Mouse (Mus musculus) neural tube, embryonic 14.5 days (tissue): ENCODE results near the gene Enox1. TPM values are rescaled to one million over a fixed set of nuclear protein-coding genes. Genes with fewer than 3 reads are reported as not detected.

Source experiments
- ATAC-seq: fragments of 200-750 bp; cut with Nextera tagmentation; 2 replicates; pipeline ENCODE4 v1.8.0; 2017; ENCODE audit warnings: low read depth, mild to moderate bottlenecking, moderate TSS enrichment, moderate library complexity
- H3K27ac ChIP-seq: fragments of 300-500 bp; sonication (generic); 2 replicates; pipeline ENCODE4 v1.5.1; 2014; ENCODE audit warnings: low read depth, mild to moderate bottlenecking, control low read depth, low read length, moderate library complexity, mixed read lengths
- H3K27me3 ChIP-seq: fragments of 300-500 bp; sonication (generic); 2 replicates; pipeline ENCODE4 v1.6.1; 2014; ENCODE audit warnings: low read length; ENCODE audit not compliant: control insufficient read depth, insufficient read depth
- H3K36me3 ChIP-seq: fragments of 300-500 bp; sonication (generic); 2 replicates; pipeline ENCODE4 v1.6.1; 2014; ENCODE audit warnings: low read length, mixed read lengths; ENCODE audit not compliant: control insufficient read depth, insufficient read depth
- H3K4me1 ChIP-seq: fragments of 300-500 bp; sonication (generic); 2 replicates; pipeline ENCODE4 v1.6.1; 2014; ENCODE audit warnings: low read length; ENCODE audit not compliant: control insufficient read depth, insufficient read depth
- H3K4me2 ChIP-seq: fragments of 300-500 bp; sonication (generic); 2 replicates; pipeline ENCODE4 v1.6.1; 2014; ENCODE audit warnings: mild to moderate bottlenecking, low read depth, low read length, control low read depth
- H3K4me3 ChIP-seq: fragments of 300-500 bp; sonication (generic); 2 replicates; pipeline ENCODE4 v1.5.1; 2014; ENCODE audit warnings: low read depth, low read length, control low read depth, mixed read lengths
- H3K9ac ChIP-seq: fragments of 300-500 bp; sonication (generic); replicated peaks from 2 replicates; pipeline ENCODE4 v1.6.1; 2014; ENCODE audit warnings: low read depth, mild to moderate bottlenecking, control low read depth, low read length, mixed read lengths
- H3K9me3 ChIP-seq: fragments of 300-500 bp; sonication (generic); 2 replicates; pipeline ENCODE4 v1.6.1; 2016; ENCODE audit warnings: low read length; ENCODE audit not compliant: control insufficient read depth
- WGBS: fragments of 180-500 bp; shearing (Covaris S2); extraction: QIAGEN DNeasy Blood & Tissue Kit; methylation state at CpG from one replicate; pipeline ENCODE4 v1.1.7; 2014; 5-methylcytosine and 5-hydroxymethylcytosine counted together
- polyA plus RNA-seq: library from polyadenylated mRNA; unstranded; fragments of >200 nt; fragmentation: Nextera tagmentation; extraction: Ambion mirVana; gene quantifications from 2 replicates; pipeline ENCODE4 v1.2.1, GENCODE M21; 2014

The Enox1 gene
- polyA plus RNA-seq, 1 experiment from 2014 or later: 36.2 TPM

DNA sequence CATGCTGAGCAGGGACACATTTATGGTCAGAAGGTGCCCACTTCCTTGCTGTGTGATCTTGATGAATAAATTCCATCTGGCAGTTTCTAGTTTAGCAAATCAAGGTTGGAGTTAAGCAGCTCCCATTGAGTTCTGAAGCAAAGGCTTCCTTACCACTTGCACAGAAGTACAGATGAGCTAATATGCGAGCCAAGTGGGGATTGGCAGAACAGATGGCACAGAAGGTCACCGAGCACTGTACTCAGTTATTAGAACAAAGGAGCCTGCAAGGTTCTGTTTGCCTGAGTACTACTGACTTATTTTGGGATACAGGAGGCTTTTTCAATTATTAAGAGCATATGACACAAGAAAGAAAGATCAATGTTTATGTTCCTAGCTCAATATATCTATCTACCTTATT is 100.4 kb downstream of the Enox1 start:
- H3K36me3 ChIP-seq: no peaks in the 10 kb centered on the region
- H3K27ac ChIP-seq: no peak overlapping the region
- H3K4me1 ChIP-seq: no peaks in the 10 kb centered on the region
- ATAC-seq: no peak
- H3K27me3 ChIP-seq: no peaks in the 10 kb centered on the region
- H3K4me2 ChIP-seq: no peak overlapping the region
- 40% methylated on average over 2 of the region's 2 CpGs for WGBS
- no peak overlapping the region for H3K9ac ChIP-seq
- no peaks in the 10 kb centered on the region for H3K9me3 ChIP-seq
- no peak overlapping the region for H3K4me3 ChIP-seq

DNA sequence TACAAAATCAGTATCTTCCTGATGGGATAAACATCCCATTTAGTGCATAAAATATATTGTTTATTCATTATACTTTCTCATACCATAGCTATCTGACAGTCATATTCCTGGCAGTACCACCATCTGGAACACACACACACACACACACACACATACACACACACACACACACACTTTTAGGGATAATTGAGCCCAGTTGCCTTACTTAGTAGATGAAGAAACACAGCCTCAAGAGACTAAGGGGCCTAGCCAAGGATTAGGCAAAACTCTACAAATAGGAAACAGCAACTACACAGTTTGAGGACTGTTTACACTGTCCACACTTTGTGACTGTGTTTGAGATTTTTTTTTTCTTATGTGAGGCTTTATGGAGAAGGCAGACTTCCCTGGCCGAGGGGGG is 100.9 kb downstream of the Enox1 start:
- Histone ChIP-seq H3K9ac (no peak overlapping the region), H3K9me3 (no peaks in the 10 kb centered on the region), H3K4me2 (no peak overlapping the region), H3K4me1 (no peaks in the 10 kb centered on the region), H3K36me3 (no peaks in the 10 kb centered on the region), H3K4me3 (no peak overlapping the region), H3K27ac (no peak overlapping the region), H3K27me3 (no peaks in the 10 kb centered on the region)
- 82% methylated on average over 1 of the region's 1 CpGs for WGBS
- no peak for ATAC-seq

DNA sequence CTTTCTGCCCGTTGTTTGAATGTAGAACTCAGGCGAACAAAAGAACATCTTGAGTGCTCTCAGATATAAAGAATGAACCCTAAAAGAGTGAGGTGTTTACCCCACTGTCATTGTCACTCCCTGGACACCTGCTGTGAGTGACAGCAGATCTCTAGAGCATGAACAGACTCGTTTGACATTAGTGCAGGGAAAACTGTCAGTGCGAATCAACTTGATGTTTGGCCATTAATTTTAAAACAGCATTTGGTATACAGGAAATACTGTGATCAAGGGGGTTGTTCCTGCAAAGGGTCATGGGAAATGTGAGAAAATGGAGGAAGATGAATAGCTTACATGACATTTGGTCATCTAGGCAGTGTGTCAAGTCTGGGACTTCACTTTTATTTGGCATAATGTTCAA is 101.6 kb downstream of the Enox1 start:
- Histone ChIP-seq H3K4me3 (no peak overlapping the region), H3K4me2 (no peak overlapping the region), H3K9me3 (no peaks in the 10 kb centered on the region), H3K4me1 (no peaks in the 10 kb centered on the region), H3K36me3 (no peaks in the 10 kb centered on the region), H3K9ac (no peak overlapping the region), H3K27ac (no peak overlapping the region), H3K27me3 (no peaks in the 10 kb centered on the region)
- 51% methylated on average over 4 of the region's 4 CpGs for WGBS
- ATAC-seq: no peak

DNA sequence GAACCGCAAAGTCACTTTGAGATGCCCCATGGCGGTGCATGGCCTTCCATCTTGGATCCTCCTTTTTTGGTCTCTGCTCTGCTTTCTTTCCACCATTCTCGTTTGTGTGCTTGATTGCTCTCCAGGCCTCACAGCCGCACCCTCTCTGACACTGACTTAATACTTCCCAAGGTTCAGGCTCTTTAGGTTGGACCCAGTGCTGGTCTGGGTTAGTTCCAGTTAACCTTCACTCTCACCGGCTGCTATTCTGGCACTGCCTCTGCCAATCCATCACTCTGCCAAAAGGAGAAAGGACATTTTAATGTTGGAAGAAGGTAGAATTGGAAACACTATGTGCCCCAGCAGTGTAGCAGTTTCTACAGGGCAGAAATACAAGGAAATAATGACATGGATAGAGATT is 103.1 kb downstream of the Enox1 start:
- H3K36me3 ChIP-seq: no peaks in the 10 kb centered on the region
- no peak overlapping the region for H3K27ac ChIP-seq
- H3K9ac ChIP-seq: no peak overlapping the region
- 89% methylated on average over 5 of the region's 5 CpGs for WGBS
- H3K4me3 ChIP-seq: no peak overlapping the region
- H3K4me2 ChIP-seq: no peak overlapping the region
- no peaks in the 10 kb centered on the region for H3K27me3 ChIP-seq
- no peaks in the 10 kb centered on the region for H3K9me3 ChIP-seq
- ATAC-seq: no peak
- H3K4me1 ChIP-seq: no peaks in the 10 kb centered on the region

DNA sequence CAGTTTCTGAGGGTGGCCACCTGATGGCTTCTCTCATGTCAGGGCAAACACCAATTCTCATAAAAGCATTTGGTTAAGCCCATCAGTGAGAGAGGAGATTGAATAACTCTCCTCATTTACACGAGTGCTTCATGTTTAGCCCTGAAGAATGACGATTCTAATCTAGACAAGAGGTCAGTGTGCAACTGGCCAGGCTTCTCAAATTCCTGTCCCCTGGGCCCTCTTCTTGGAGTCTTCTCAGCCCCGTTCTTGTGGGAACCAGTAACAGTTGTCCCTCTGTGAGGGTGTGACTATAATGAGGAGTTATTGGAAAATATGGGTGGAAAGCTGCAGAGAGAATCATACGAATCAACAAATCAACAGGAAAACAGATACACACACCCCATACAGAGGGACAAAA is 103.5 kb downstream of the Enox1 start:
- no peak overlapping the region for H3K4me2 ChIP-seq
- no peak for ATAC-seq
- H3K36me3 ChIP-seq: no peaks in the 10 kb centered on the region
- H3K27me3 ChIP-seq: no peaks in the 10 kb centered on the region
- no peak overlapping the region for H3K9ac ChIP-seq
- H3K9me3 ChIP-seq: no peaks in the 10 kb centered on the region
- H3K27ac ChIP-seq: no peak overlapping the region
- WGBS: 74% methylated on average over 4 of the region's 4 CpGs
- H3K4me3 ChIP-seq: no peak overlapping the region
- H3K4me1 ChIP-seq: no peaks in the 10 kb centered on the region

DNA sequence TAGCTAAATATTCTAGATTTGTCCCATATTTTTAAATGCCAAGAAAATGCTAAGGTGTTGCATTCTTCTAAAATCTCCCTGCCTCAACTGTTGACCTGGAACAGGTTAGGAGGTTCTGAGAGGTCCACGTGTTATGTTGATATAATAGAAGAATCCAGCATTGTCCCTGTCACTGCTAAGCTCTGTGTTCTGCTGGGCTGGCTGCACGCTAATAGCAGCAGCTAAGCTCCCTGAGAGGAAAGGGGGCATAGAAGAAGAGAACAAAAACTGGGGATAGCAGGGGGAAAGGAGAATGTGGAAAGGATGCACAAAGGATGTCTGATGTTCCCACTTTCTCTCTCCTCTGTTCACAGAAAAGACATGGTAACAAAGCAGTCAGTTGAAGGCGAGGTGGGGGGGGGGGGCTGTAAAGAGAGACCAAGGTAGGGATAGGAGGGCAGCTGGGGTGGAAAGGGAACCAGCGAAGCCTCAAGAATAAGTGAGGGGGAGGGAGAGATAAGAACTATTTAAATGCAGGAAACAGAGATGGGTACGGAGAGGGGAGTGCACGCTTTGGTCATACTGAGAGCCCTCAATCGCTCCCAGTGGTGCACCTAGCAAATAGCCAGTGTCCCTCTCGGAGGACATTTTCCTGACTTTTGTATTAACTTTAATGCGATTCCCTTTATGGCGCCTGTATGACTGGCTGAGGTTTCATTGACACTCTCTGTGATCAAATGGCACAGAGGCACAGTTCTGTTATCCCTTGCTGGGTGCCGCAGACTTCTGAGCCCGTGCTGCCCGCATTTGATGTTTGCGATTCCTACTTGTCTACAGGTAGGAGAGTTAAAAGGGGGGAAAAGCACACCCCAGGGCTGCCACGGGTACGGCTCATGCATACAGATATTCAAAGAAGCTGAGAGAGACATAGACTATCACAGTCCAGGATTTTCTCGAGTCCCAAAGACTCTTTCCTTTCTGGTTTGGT is 110.5 kb downstream of the Enox1 start:
- no peaks in the 10 kb centered on the region for H3K36me3 ChIP-seq
- WGBS: 69% methylated on average over 17 of the region's 17 CpGs
- no peaks in the 10 kb centered on the region for H3K4me1 ChIP-seq
- no peaks in the 10 kb centered on the region for H3K9me3 ChIP-seq
- no peak overlapping the region for H3K4me2 ChIP-seq
- H3K4me3 ChIP-seq: no peak overlapping the region
- no peak for ATAC-seq
- H3K9ac ChIP-seq: no peak overlapping the region
- H3K27ac ChIP-seq: no peak overlapping the region
- no peaks in the 10 kb centered on the region for H3K27me3 ChIP-seq

DNA sequence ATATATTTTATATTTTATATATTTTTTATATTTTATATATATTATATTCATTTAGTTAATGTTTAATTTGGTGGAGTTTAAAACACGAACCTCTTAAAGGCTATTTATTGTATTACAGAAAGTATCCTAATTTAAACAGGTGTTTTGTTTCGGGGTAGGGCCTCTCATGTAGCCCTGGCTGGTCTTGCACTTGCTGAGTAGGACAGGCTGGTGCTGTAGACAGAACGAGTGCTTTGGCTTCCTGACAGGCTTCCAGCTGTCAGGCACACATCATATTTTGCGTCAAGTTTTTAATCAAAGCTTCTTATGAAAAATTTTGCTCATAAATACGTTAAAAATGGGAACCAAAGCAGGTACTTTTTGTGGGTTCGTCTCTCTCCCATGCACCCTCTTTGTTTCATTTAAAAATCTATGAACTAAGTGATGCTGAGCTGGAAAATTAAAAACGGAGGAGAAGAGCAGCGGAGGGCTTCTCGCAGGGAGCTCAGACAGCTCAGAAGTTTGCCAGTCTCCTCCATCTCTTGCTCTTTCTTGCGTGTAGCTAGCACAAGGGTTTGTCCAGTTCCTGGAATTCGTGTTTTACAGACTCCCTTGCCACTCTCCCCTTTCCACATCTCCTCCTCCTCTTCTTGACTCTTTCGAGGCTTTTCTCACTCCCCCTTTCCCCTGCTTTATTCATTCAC is 115.8 kb downstream of the Enox1 start:
- Histone ChIP-seq H3K4me3 (no peak overlapping the region), H3K36me3 (no peaks in the 10 kb centered on the region), H3K9me3 (no peaks in the 10 kb centered on the region), H3K27ac (no peak overlapping the region), H3K27me3 (no peaks in the 10 kb centered on the region), H3K4me2 (peak overlapping the region; percentile 2; the same call in 1 of the 2 replicates), H3K4me1 (peaks cover 9% of the 10 kb centered on the region; the same call in 1 of the 2 replicates), H3K9ac (no peak overlapping the region)
- ATAC-seq: no peak
- 63% methylated on average over 12 of the region's 12 CpGs for WGBS

DNA sequence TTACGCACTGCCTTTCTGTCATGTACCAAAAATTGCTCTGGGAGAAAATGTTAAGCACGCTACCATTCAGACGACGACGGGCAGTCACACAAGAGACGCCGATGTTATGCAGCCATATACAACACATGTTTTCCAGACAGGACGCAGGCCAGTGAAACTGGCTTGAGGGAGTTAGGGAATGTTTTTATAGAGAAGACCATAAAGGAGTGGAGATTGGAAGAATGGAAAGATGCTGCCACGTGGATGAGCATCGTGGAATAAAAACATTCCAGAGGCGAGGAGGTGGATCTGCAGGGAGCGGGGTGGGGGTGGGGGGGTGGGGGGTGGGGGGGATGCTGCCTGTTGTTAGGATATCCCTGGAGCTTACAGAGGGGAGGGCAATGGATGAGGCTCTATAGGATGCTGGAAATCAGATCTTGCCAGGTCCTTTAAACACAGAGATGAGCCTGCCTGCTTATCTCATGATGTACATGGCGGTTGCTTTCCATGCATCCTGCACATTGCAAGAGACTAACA is 116.4 kb downstream of the Enox1 start:
- ATAC-seq: no peak
- H3K4me2 ChIP-seq: peak overlapping the region; percentile 2; the same call in 1 of the 2 replicates
- no peak overlapping the region for H3K9ac ChIP-seq

DNA sequence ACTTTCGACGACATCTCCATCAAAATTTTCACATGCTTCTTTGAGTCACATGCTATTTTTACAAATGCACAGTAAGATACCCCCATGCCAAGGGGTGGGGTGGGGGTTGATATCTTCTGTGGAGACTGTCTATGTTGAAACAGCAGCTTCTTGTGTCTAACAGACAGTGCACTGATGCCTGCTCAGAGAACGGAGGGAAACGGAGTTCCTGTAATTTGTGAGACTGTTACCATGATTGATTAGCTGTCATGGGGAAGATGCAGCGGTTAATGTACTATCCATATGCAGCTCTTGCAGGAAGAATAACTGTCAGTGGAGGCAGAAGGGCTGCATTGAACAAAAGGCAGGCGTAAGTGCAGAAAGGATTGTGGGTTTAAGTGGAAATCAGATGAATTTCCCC is 117.2 kb downstream of the Enox1 start:
- 48% methylated on average over 6 of the region's 6 CpGs for WGBS
- no peaks in the 10 kb centered on the region for H3K9me3 ChIP-seq
- H3K4me3 ChIP-seq: no peak overlapping the region
- H3K27me3 ChIP-seq: no peaks in the 10 kb centered on the region
- H3K27ac ChIP-seq: peak overlapping the region; percentile 28; the same call in 1 of the 2 replicates
- no peak overlapping the region for H3K4me2 ChIP-seq
- peaks cover 9% of the 10 kb centered on the region; the same call in 1 of the 2 replicates for H3K4me1 ChIP-seq
- H3K36me3 ChIP-seq: no peaks in the 10 kb centered on the region
- ATAC-seq: peak; percentile 57
- H3K9ac ChIP-seq: no peak overlapping the region

More for the DNA sequence above, 116.4 kb downstream of the Enox1 start:
- 35% methylated on average over 13 of the region's 13 CpGs for WGBS
- no peaks in the 10 kb centered on the region for H3K9me3 ChIP-seq
- no peak overlapping the region for H3K4me3 ChIP-seq
- no peaks in the 10 kb centered on the region for H3K27me3 ChIP-seq
- no peak overlapping the region for H3K27ac ChIP-seq
- H3K4me1 ChIP-seq: peaks cover 9% of the 10 kb centered on the region; the same call in 1 of the 2 replicates
- H3K36me3 ChIP-seq: no peaks in the 10 kb centered on the region
